Mouse (Mus musculus): ENCODE results near the gene Gm8994.
A peak's percentile ranks its signal among the peaks of the same experiment; 100 is the strongest.
"Not testable (repeated sequence)": the region's sequence is repeated elsewhere in the genome, so short reads cannot be mapped to it uniquely, and the experiment has no call there.

Gm8994 gene

GRCm38 (mm10) chr6:136327239-136327638, at the start of gene Gm8994:
Gene Gm8994, plus strand, starts transcription at chr6:136327539.
- DNase-seq (ENCODE audit: extremely low spot score), result not testable (repeated sequence)

- DNase-seq (ENCODE audit: extremely low spot score), result no peak
Observed at GRCm38 (mm10) chr6:136277685-136278084, 49.7 kb upstream of the Gm8994 start.

DNA sequence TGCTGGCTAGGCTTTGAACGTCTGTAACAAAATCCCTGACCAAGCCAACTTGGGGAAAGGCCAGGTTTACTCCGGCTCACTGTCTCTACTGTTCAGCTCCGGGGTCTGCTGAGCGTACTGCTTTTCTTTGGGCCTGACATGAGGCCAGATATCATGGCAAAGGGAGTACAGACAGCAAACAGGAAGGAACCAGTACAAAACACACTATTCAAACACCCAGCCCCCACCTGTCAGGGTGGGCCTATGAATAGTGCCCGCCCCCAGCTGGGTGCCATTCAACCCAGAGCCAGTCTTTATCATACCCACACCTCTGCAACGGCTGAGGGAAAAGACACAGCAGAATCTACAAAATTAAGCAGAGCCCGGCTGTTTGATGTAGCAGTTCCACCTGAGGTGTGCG, 42.8 kb upstream of the Gm8994 start:
- no peak for DNase-seq (ENCODE audit: extremely low spot score)

DNA sequence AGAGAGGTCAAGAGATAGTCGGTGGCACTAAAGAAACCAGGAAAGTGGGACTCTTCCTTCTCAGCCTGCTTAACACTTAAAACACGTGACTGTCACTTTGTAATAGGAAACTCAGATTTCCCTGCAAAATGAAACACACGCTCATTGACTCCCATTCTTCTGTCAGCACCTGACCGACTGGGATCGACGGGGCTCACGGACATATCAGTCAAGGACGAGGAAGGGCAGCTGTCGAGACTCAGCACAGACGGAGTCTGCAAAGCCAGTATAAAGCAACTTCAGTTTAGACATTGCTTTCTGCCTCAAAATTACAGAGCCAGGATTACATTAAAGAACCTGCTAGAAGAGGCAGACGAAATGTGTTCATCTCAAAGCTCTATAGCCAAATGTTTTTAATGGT, 41.2 kb upstream of the Gm8994 start:
- DNase-seq (ENCODE audit: extremely low spot score), result no peak

GRCm38 (mm10) chr6:136286589-136286988, 40.8 kb upstream of the Gm8994 start:
- DNase-seq (ENCODE audit: extremely low spot score), result no peak

DNA sequence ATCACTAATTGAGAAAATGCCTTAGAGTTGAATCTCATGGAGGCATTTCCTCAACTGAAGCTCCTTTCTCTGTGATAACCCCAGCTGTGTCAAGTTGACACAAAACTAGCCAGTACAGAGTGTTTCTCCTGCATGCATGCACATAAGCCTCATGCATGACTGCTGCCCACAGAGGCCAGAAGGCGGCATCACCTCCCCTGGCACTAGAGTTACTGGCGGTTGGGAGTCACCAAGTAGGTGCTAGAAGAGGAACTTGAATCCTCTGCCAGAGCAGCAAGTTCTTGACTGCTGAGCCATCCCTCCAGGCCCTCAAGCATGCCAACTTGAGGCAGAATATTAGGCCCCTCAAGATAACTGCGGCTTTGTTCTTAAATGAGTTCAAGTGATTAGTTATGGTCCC, 35.9 kb upstream of the Gm8994 start:
- no peak for DNase-seq (ENCODE audit: extremely low spot score)

GRCm38 (mm10) chr6:136291951-136292714, 35.2 kb upstream of the Gm8994 start:
- DNase-seq (ENCODE audit: extremely low spot score), result no peak

GRCm38 (mm10) chr6:136293700-136294099, 33.6 kb upstream of the Gm8994 start:
- no peak for DNase-seq (ENCODE audit: extremely low spot score)

GRCm38 (mm10) chr6:136295821-136296220, 31.5 kb upstream of the Gm8994 start:
- DNase-seq (ENCODE audit: extremely low spot score), result no peak

GRCm38 (mm10) chr6:136296251-136296650, 31.1 kb upstream of the Gm8994 start:
- no peak for DNase-seq (ENCODE audit: extremely low spot score)

- no peak for DNase-seq (ENCODE audit: extremely low spot score)
Observed at GRCm38 (mm10) chr6:136303514-136303913, 23.8 kb upstream of the Gm8994 start.

- DNase-seq (ENCODE audit: extremely low spot score), result no peak
Observed at GRCm38 (mm10) chr6:136304369-136304988, 22.9 kb upstream of the Gm8994 start.

GRCm38 (mm10) chr6:136309487-136309886, 17.9 kb upstream of the Gm8994 start:
- no peak for DNase-seq (ENCODE audit: extremely low spot score)

GRCm38 (mm10) chr6:136328416-136328815, 1.1 kb downstream of the Gm8994 start:
- not testable (repeated sequence) for DNase-seq (ENCODE audit: extremely low spot score)

DNA sequence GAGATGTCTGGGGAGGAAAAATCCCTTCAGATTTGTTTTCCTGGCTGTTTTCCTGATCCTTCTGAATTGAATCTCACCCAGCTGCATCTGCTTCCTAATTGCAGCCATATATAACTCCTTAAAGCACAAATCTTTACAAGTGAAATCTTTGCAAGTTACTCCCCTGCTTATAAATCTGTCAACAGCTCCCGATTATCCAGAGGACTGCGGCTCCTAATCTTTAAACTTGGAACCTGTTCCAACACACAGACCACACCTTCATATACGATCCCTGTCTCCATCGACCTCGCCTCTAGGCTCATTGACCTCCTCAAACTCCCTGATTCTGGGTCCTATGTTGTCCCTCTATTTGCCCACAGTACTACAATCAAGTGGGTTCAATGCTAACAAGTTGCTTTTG, 13.3 kb downstream of the Gm8994 start:
- DNase-seq (ENCODE audit: extremely low spot score), result no peak

- DNase-seq (ENCODE audit: extremely low spot score), result no peak
Observed at GRCm38 (mm10) chr6:136341093-136341492, 13.8 kb downstream of the Gm8994 start.

- DNase-seq (ENCODE audit: extremely low spot score), result no peak
Observed at GRCm38 (mm10) chr6:136343868-136344267, 16.5 kb downstream of the Gm8994 start.

- no peak for DNase-seq (ENCODE audit: extremely low spot score)
Observed at GRCm38 (mm10) chr6:136345034-136345433, 17.7 kb downstream of the Gm8994 start.

- DNase-seq (ENCODE audit: extremely low spot score), result no peak
Observed at GRCm38 (mm10) chr6:136345641-136346040, 18.3 kb downstream of the Gm8994 start.

DNA sequence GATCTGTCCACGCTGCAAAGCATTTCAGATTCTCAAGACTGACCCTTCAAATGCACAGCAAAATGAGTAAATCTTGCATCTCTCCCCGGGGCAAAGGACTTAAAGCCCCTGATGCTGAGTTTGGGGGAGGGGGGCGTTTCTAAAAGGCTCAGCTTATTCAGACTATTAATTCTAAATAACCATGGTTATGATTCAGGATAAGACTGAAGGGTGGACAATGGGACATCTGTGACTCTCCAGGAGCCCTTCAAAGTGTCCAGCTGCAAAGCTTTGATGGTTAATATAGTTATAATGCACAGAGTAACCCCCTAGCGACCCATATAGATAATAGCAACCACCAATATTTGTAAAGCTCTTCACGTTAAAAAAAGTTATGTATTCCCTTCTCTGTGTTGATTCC, 19.7 kb downstream of the Gm8994 start:
- no peak for DNase-seq (ENCODE audit: extremely low spot score)

DNA sequence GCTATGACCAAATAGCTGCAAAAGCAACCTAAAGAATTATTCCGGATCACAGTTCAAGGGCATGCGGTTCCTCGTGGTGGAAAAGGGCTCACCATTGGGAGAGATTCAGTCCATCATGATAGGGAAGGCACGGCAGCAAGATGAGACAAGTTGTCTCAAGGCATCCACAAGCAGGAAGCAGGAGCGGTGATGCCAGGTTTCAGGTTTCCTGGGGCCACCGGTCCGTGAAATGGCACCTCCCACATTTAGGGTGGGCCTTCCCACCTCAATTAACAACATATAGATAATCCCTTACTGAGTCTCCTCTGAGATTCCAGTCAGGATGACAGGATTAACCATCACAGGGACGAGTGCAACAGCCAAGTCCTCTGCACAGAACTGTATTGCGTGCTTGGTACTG, 20.3 kb downstream of the Gm8994 start:
- DNase-seq (ENCODE audit: extremely low spot score), result no peak

- peak; percentile 73 for DNase-seq (ENCODE audit: extremely low spot score)
Observed at GRCm38 (mm10) chr6:136353399-136354184, 26.3 kb downstream of the Gm8994 start.

DNA sequence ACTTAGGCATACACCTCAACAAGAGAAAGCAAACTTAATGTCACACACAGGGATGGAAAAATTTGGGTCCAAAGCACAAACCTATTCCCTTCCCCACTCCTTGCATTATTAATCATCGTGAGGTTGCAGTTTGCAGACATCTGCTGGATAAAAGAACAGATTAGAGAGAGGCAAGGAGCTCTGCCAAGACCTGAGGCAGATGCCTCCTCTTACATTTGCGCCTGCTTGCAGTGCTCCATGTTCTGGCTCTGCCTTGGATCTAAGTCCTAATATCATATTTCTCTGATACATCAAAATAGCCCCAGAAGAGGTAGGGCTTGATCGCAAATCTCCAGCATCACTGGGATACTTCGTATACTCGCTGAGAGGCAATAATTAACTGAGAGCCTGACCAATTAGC, 31.1 kb downstream of the Gm8994 start:
- no peak for DNase-seq (ENCODE audit: extremely low spot score)
